Mouse (Mus musculus) olfactory bulb, adult 2 months (tissue): ENCODE results near the gene Lrtm2.

Experiments used
- CTCF ChIP-seq: fragments of 200-500 bp; IDR thresholded peaks from 2 replicates; pipeline ENCODE4 v1.5.1; 2012; ENCODE audit warnings: low read depth, mild to moderate bottlenecking, low read length, moderate library complexity; ENCODE audit not compliant: insufficient read depth
- POLR2A ChIP-seq: fragments of 200-500 bp; IDR thresholded peaks from 2 replicates; pipeline ENCODE4 v1.6.1; 2012; ENCODE audit warnings: mild to moderate bottlenecking, low read depth, low read length, moderate library complexity; ENCODE audit not compliant: insufficient read depth

- TF ChIP-seq CTCF (no peak), POLR2A (no peak)
Observed at GRCm38 (mm10) chr6:119352501-119352900, 21.9 kb upstream of the Lrtm2 start.
